Mouse (Mus musculus): ENCODE measurements around the gene Hist1h2bf.
"Not testable (repeated sequence)": the region's sequence is repeated elsewhere in the genome, so short reads cannot be mapped to it uniquely, and the experiment has no call there.

The Hist1h2bf gene

GRCm38 (mm10) chr13:23573898-23574524, at the start of gene Hist1h2bf, which contains the start of gene Hist1h2ad:
TSS of gene Hist1h2bf (minus strand) at chr13:23574196.
TSS of gene Hist1h2ad (plus strand) at chr13:23574381.
- DNase-seq (ENCODE audit: low spot score): peak; percentile 75

DNA sequence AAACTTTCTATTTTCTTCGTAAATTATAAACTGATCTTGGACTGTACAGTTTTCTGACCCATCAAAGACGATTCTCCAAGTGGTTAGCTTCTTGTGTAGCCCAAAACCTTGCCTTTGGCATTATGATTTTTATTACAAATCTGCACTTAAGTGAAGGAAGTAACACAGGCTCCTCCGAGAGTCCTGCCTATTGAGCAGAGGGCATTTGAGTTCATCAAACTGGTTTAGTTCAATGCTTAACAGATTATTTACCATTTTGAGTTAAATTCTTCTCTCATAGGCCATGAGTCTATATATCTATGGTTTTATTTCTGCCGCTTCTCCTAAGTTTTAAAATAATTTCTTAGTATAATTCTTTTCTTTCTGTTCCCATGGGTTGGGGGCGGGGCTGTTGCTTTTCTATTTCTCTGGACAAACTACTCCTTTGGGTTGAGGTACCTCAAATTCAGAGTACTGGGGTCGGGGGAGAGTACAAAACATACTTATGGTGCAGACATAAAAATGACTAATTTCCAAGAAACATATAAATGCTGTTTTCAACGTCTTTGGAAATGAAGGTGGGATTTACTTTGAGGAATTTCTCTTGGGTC, 49.0 kb upstream of the Hist1h2bf start:
- DNase-seq (ENCODE audit: low spot score): no peak

DNA sequence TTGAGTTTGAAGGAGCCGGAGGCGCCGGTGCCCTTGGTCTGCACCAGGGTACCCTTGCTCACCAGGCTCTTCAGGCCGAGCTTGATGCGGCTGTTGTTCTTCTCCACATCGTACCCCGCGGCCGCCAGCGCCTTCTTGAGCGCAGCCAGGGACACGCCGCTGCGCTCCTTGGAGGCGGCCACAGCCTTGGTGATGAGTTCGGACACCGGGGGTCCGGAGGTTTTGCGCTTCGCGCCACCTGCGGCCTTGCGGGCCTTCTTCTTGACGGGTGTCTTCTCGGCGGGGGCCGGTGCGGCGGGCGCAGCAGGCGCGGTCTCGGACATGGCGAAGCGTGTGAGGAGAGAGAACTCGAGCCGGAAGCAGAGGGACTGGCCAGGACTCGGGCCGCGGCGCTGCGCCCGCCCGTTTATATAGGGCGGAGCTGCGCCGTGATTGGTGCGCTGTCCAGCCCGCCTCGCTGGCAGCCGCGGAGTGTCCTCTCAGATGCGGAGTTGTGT, 48.2 kb upstream of the Hist1h2bf start, which contains the start of gene Hist1h1e:
TSS of gene Hist1h1e (minus strand) at position 384 of the 497 bp plus-strand sequence.
- DNase-seq (ENCODE audit: low spot score): peak; percentile 91

DNA sequence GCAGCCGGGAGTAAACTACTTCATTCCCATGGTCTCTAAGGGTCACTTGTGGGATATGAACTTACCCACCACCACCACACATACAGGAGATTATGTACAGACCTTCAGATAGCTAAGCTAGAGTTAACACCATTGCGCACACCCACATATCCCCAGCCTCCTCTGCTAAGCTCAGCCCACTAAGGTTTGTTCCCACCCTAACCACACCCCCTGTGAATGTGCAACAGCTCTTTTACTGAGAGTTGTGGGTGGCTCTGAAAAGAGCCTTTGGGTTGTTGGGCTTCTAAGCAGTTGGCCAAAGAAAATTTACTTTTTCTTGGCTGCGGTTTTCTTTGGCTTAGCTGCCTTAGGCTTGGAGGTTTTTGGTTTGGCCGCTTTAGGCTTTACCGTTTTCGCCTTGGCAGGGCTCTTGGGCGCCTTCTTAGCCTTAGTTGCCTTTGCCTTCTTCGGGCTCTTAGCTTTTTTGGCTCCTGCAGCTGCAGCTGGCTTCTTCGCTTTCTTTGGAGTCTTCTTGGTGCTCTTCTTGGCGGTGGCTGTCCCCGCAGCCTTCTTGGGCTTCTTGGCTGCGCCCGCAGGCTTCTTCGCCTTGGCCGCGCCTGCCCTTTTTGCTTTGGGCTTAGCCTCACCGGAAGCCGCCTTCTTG, 47.7 kb upstream of the Hist1h2bf start:
- DNase-seq (ENCODE audit: low spot score): peak; percentile 57

GRCm38 (mm10) chr13:23620733-23621531, 46.9 kb upstream of the Hist1h2bf start, which contains the start of gene Hist1h2be:
TSS of gene Hist1h2be (minus strand) at chr13:23621124.
- DNase-seq (ENCODE audit: low spot score): peak; percentile 48

GRCm38 (mm10) chr13:23620056-23620732, 46.2 kb upstream of the Hist1h2bf start:
- DNase-seq (ENCODE audit: low spot score): no peak

DNA sequence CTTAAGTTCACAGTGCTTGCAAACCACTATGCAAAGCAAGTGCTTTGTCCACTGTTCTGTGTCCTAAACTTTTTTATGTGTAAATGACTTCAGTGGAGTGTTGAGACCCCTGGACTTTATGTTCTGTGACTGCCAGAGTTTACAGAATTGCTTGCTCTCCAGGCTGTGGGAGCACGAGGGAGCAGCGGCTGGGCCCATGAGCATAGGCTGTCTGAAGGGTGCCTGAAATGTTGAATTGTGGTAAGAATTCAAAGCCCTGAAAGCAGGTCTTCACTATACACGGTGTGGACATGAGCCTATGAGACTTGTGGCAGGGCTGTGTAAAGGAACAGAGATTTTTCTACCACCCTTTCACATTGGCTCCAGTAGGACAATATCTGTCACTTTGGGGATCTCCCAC, 37.6 kb upstream of the Hist1h2bf start:
- DNase-seq (ENCODE audit: low spot score): no peak

DNA sequence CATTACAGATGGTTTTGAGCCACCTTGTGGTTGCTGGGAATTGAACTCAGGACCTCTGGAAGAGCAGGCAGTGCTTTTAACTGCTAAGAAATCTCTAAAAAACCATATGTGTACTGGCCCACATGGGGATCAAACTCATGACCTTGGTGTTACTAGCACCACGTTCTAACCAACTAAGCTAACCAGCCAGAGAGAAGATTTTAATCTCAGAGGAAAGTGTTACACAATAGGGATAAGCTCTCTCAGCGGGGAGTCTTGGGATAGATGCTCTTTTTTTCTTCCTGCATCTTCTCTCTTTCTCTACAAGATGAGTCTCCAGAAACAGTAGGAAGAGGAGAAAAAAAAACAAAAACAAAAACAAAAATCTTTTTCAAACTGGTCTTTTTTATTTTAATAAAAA, 36.4 kb upstream of the Hist1h2bf start:
- no peak for DNase-seq (ENCODE audit: low spot score)

DNA sequence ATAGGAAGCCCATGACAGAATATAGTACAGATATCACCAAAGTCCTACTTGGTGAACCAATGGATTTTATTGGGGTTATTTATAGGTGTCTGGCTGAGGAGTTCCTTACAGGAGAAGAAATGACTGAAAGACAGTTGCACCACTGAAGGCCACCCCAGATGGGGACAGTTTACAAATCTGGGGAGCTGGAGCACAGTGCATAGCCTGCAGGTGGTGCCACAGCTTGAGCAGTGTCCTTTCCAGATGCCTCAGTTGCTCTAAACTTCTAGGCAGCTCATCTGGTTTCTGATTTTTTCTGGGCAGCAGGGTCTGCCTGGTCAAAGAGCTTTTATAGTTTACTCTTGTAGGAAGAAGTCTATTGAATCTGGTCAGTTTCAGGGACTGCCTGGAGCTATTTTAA, 35.8 kb upstream of the Hist1h2bf start:
- no peak for DNase-seq (ENCODE audit: low spot score)

DNA sequence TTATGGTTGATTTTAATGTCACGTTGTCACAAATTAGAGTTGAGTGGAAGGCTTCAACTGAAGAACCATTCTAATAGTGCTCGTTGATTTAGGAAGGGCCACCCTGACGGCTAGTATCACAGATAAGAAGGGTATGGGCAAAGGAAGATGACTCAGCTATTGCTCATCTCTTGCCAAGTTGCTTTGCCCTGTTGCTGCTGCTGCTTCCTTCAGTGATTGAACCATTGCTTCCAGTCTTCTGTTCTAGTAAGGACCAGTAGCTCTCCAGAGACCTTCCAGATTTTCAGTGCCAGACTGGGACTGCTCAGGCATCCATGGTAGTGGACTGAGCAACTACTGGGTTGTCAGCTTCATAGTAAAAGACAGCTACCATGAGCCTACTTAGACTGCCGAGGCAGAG, 35.2 kb upstream of the Hist1h2bf start:
- DNase-seq (ENCODE audit: low spot score): no peak

DNA sequence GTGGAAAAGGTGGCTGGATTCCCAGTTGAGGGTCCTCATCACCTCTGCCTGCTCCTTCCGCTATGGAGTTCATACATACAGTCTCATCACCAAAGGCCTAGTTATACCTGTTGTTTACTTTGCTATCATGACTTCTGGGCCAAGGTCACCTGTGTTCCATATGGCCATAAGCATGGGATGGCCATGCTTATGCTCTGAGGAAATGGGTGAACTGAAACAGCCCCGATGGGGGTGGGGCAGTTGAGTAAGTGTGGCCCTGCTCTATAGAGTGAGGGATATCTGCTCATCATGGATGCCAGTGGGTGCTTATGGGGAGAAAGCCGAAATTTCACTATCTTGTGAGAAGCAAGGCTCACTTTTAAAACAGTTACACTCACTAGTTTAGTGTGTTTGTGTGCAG, 31.1 kb upstream of the Hist1h2bf start:
- DNase-seq (ENCODE audit: low spot score): no peak

- DNase-seq (ENCODE audit: low spot score): no peak
Observed at GRCm38 (mm10) chr13:23604452-23604851, 30.5 kb upstream of the Hist1h2bf start.

DNA sequence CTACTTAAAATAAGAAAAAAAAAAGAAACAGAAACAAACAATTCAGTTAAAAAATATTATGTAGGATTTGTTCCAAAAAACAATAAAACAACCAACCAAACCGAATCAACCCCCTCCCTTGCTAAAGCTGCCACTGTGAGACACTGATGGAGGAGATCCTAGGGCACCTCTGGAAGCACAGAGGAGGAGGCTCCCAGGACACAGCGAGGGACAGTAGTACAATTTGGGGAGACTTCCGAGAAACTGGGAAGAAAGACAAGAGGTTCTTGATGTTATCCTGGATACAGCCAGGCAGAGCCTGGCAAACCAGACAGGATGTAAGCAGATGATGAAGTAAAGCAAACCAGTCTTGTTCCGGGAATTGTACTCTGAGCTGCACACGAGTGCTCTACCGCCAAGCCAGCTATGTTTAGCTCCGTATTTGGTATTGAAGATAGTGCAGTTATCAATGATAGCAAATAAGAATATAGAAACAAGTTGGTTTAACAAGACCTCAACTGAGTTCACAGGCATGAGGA, 29.2 kb upstream of the Hist1h2bf start:
- DNase-seq (ENCODE audit: low spot score): no peak

DNA sequence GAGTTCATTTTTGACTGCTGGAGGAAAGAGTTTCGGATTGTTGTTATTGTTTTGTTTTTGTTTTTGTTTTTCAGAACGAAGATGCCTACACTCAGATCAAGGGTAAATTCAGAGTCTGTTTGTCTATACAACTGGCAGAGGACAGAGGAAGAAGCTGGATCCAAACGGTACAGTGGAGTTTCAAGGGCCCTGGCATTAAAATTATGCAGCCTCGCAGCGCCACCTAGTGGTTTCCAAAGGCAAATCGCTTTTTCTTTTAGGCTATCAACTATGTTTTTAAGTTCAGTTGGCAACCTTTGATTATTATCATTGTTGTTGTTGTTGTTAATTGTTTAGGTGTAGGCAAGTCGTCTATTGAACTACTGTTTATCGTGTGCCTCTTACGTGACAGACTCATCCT, 24.0 kb upstream of the Hist1h2bf start:
- DNase-seq (ENCODE audit: low spot score): peak; percentile 70

GRCm38 (mm10) chr13:23595622-23596372, 21.8 kb upstream of the Hist1h2bf start:
- DNase-seq (ENCODE audit: low spot score): no peak

GRCm38 (mm10) chr13:23595185-23595584, 21.2 kb upstream of the Hist1h2bf start:
- DNase-seq (ENCODE audit: low spot score): no peak

DNA sequence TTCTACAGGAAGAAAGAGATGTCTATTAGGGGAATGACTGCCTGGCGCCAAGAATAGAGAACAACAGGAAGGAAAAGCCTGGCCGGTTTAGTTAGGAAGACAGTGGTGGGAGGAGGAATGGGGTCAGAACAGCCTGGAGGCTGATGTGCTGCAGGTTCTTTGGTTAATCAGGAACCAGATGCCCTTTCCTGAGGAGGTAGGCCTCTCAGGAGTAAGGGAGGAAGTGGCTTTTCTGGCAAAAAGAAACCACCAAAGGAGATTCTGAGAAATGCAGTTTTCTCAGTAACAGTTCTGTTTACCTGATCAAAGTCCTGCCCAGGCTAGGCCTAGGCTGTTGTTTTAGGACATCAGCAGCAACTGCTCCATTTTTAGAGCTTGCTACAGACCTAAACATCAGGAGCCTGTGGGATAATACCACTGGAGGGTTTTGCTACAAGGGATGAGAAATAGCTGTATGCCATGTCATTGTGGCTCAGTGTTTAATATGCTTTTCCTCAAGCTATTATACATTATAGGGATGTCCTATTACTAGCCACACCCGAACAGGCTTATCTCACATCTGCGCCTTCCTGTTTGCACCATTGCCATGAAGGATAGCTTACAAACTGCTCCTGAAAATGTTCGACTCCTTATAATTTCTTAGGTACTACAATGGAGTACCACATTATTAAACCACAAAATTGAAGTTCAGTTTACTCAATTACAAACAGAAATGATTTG, 19.2 kb upstream of the Hist1h2bf start:
- DNase-seq (ENCODE audit: low spot score): no peak

DNA sequence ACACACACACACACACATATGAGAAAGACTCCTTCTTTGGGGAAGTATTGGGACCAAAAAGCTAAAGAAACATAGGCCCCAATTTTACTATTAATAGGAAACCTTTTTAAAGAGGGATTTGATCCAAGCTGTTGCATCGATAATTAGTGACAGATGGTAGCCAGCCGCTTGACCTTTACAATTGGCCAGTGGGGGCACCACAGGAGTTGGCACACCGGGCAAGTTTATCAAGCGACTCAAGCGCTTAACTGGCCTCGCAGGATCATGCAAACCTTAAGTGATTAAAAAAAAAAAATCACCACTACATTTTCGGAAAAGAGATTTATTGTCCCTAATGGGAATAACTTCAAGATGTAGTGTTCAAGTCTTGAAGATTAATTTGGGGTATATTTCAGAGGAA, 18.6 kb upstream of the Hist1h2bf start:
- no peak for DNase-seq (ENCODE audit: low spot score)

GRCm38 (mm10) chr13:23591886-23592285, 17.9 kb upstream of the Hist1h2bf start:
- not testable (repeated sequence) for DNase-seq (ENCODE audit: low spot score)

GRCm38 (mm10) chr13:23591206-23591605, 17.2 kb upstream of the Hist1h2bf start:
- DNase-seq (ENCODE audit: low spot score): no peak
